Mouse (Mus musculus): ENCODE results near the gene Cox4i2.

DNA sequence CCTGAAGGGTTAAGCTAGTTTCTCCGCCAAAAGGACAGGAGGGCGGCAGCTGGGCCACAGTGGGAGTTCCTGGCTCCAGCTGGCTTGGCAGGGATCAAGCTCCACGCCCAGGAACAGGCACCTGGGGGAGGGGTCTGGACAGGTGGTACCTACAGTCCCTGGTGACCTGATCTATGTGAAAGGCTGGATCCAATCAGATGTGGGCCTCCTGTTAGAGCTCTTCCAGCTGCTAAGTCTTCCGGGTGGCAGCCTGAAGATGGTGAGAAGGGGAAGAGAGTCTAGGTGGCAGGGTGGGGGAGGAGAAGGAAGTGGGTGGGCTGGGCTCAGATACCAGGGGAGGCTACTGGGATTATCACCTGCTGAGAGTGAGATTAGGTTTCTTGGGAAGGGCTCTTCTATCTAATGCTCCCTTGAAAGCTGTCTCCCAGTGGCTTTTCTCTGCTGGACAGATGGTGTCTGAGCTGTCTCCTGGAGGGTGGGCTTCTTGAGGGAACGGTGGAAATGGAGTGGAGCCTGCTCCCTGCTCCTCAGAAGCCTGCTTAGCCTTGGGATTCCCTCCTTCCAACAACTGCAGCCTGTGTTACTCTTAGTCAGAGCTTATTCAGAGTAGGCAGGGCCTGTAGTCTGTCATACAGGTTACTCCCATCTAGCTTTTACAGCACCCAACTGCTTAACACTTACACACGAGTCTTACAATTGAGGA is 50.6 kb downstream of the Cox4i2 start:
- TF ChIP-seq EP300 (IDR thresholded peaks at IDR 0.05; ENCODE audit: low read depth) = no peak
- no peak for TF ChIP-seq CTCF (IDR thresholded peaks at IDR 0.05; ENCODE audit: low read depth)
